Mouse (Mus musculus): ENCODE data around the gene Olfr1246. TPM values are rescaled to one million over a fixed set of nuclear protein-coding genes. Genes with fewer than 3 reads are reported as not detected.
"Not testable (repeated sequence)": the region's sequence is repeated elsewhere in the genome, so short reads cannot be mapped to it uniquely, and the experiment has no call there.

Olfr1246 gene
- not detected in 2 replicates for polyA plus RNA-seq (2014; fragmentation: Nextera tagmentation; extraction: Ambion mirVana)

DNA sequence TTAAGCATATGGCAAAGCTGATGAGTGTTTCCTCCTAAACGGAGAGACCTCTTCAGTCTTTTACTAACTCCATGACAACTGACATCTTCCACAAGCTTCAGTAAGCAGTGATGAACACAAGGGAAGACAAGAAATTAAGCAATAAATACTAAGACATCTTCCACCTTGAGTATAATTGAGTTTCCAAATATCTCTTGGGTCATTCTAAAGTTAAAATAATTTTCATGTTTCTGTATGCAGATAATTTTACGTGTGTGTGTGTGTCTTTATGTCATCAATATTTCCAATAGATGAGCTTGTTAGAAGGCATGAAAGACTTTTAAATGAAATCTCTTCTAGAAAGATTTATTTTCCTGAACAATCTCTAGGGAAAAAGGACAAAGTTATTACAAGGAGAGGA is at the start of gene Olfr1246:
Olfr1246 (minus strand) TSS at position 101 of the 400 bp plus-strand sequence.
- Histone ChIP-seq H3K9me3 (ENCODE audit: control insufficient read depth, low read length) (no peaks in the 10 kb centered on the region), H3K27me3 (ENCODE audit: control insufficient read depth, insufficient read depth, low read length) (no peaks in the 10 kb centered on the region), H3K4me2 (replicated peaks) (no peak within 1 kb of the TSS), H3K4me3 (replicated peaks; ENCODE audit: low read length) (no peak within 1 kb of the TSS), H3K27ac (no peak within 1 kb of the TSS), H3K4me1 (replicated peaks; ENCODE audit: control insufficient read depth, insufficient read depth, low read length) (no peaks in the 10 kb centered on the region), H3K9ac (no peak within 1 kb of the TSS), H3K36me3 (replicated peaks; ENCODE audit: control insufficient read depth, insufficient read depth) (no peaks in the 10 kb centered on the region)
- DNase-seq (ENCODE audit: low spot score) (no peak), ATAC-seq (ENCODE audit: low FRiP score) (no peak)
- WGBS = 92% methylated on average over 2 of the region's 2 CpGs

- H3K4me1 ChIP-seq (replicated peaks; ENCODE audit: control insufficient read depth, insufficient read depth, low read length) = no peaks in the 10 kb centered on the region
- ATAC-seq (ENCODE audit: low FRiP score) (no peak), DNase-seq (ENCODE audit: low spot score) (no peak)
- H3K9me3 ChIP-seq (ENCODE audit: control insufficient read depth, low read length) = no peaks in the 10 kb centered on the region
- no peaks in the 10 kb centered on the region for H3K27me3 ChIP-seq (ENCODE audit: control insufficient read depth, insufficient read depth, low read length)
- H3K27ac ChIP-seq = no peak within 1 kb of the TSS
- H3K9ac ChIP-seq = no peak within 1 kb of the TSS
- no peaks in the 10 kb centered on the region for H3K36me3 ChIP-seq (replicated peaks; ENCODE audit: control insufficient read depth, insufficient read depth)
- no peak within 1 kb of the TSS for H3K4me2 ChIP-seq (replicated peaks)
- no peak within 1 kb of the TSS for H3K4me3 ChIP-seq (replicated peaks; ENCODE audit: low read length)
- WGBS = 96% methylated on average over 2 of the region's 2 CpGs
Observed at GRCm38 (mm10) chr2:89634883-89635282, 41.9 kb upstream of the Olfr1246 start, which contains the start of gene Olfr1249. Olfr1249 (minus strand) TSS chr2:89634983.

DNA sequence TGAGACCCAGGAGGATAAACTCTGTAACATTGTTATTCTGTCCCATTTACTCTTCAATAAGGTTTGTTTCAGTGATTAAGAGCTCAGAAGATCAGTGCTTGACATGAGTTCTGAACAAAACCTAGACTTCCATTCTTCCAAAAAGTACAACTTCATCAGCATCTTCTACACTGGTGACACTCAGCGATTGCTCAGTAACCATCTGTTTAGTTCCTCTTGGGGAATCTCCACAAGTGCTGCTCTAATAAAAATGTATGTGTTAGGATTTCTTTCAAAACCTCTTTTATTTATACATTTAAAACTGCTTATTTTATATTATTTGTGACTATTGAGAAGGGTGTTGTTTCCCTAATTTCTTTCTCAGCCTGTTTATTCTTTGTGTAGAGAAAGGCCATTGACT is 25.2 kb upstream of the Olfr1246 start, which contains the start of gene Olfr1248:
Olfr1248 (minus strand) TSS at position 101 of the 400 bp plus-strand sequence.
- H3K9me3 ChIP-seq (ENCODE audit: control insufficient read depth, low read length); H3K4me2 ChIP-seq (replicated peaks); H3K9ac ChIP-seq; H3K36me3 ChIP-seq (replicated peaks; ENCODE audit: control insufficient read depth, insufficient read depth); H3K4me3 ChIP-seq (replicated peaks; ENCODE audit: low read length); ATAC-seq (ENCODE audit: low FRiP score); H3K27ac ChIP-seq; H3K4me1 ChIP-seq (replicated peaks; ENCODE audit: control insufficient read depth, insufficient read depth, low read length); H3K27me3 ChIP-seq (ENCODE audit: control insufficient read depth, insufficient read depth, low read length); DNase-seq (ENCODE audit: low spot score): not testable (repeated sequence)
- WGBS = 95% methylated on average over 1 of the region's 1 CpGs

GRCm38 (mm10) chr2:89614030-89614429 is 21.1 kb upstream of the Olfr1246 start, which contains the start of gene Olfr1247:
Olfr1247 (minus strand) TSS chr2:89614130.
- Histone ChIP-seq H3K27ac (no peak within 1 kb of the TSS), H3K4me1 (replicated peaks; ENCODE audit: control insufficient read depth, insufficient read depth, low read length) (no peaks in the 10 kb centered on the region), H3K36me3 (replicated peaks; ENCODE audit: control insufficient read depth, insufficient read depth) (no peaks in the 10 kb centered on the region), H3K9me3 (ENCODE audit: control insufficient read depth, low read length) (no peaks in the 10 kb centered on the region), H3K4me2 (replicated peaks) (no peak within 1 kb of the TSS), H3K4me3 (replicated peaks; ENCODE audit: low read length) (no peak within 1 kb of the TSS), H3K9ac (no peak within 1 kb of the TSS), H3K27me3 (ENCODE audit: control insufficient read depth, insufficient read depth, low read length) (no peaks in the 10 kb centered on the region)
- 98% methylated on average over 2 of the region's 2 CpGs for WGBS
- ATAC-seq (ENCODE audit: low FRiP score) = no peak
- no peak for DNase-seq (ENCODE audit: low spot score)

DNA sequence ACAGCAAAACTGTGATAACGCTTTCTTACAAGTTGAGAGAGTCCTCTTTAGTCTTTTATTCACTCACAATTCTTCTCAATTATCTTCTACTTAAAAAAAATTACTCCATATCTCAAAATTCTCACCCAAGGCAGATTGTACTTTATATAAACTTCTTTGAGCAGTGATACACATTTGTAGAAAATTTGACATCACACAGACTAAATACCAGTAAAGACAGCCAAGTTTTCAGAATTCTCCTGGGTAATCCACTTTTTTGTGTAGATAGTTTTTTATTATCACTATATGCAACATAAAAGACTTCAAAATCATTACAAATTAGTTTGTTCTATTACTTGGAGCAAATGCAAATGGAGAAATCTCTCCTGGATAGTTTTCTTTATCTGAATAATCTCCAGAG is 14.6 kb downstream of the Olfr1246 start, which contains the start of gene Olfr1245:
Olfr1245 (minus strand) TSS at position 101 of the 400 bp plus-strand sequence.
- Histone ChIP-seq H3K27ac (no peak within 1 kb of the TSS), H3K27me3 (ENCODE audit: control insufficient read depth, insufficient read depth, low read length) (no peaks in the 10 kb centered on the region), H3K9ac (no peak within 1 kb of the TSS), H3K9me3 (ENCODE audit: control insufficient read depth, low read length) (no peaks in the 10 kb centered on the region), H3K4me1 (replicated peaks; ENCODE audit: control insufficient read depth, insufficient read depth, low read length) (no peaks in the 10 kb centered on the region), H3K36me3 (replicated peaks; ENCODE audit: control insufficient read depth, insufficient read depth) (no peaks in the 10 kb centered on the region), H3K4me3 (replicated peaks; ENCODE audit: low read length) (no peak within 1 kb of the TSS), H3K4me2 (replicated peaks) (no peak within 1 kb of the TSS)
- WGBS = 83% methylated on average over 1 of the region's 1 CpGs
- ATAC-seq (ENCODE audit: low FRiP score) (no peak), DNase-seq (ENCODE audit: low spot score) (no peak)

GRCm38 (mm10) chr2:89562706-89563105 is 30.3 kb downstream of the Olfr1246 start:
- ATAC-seq (ENCODE audit: low FRiP score); H3K27ac ChIP-seq; DNase-seq (ENCODE audit: low spot score); H3K4me3 ChIP-seq (replicated peaks; ENCODE audit: low read length); H3K4me2 ChIP-seq (replicated peaks); H3K9me3 ChIP-seq (ENCODE audit: control insufficient read depth, low read length); H3K9ac ChIP-seq; H3K27me3 ChIP-seq (ENCODE audit: control insufficient read depth, insufficient read depth, low read length); H3K4me1 ChIP-seq (replicated peaks; ENCODE audit: control insufficient read depth, insufficient read depth, low read length); H3K36me3 ChIP-seq (replicated peaks; ENCODE audit: control insufficient read depth, insufficient read depth): not testable (repeated sequence)
- 63% methylated on average over 2 of the region's 2 CpGs for WGBS

DNA sequence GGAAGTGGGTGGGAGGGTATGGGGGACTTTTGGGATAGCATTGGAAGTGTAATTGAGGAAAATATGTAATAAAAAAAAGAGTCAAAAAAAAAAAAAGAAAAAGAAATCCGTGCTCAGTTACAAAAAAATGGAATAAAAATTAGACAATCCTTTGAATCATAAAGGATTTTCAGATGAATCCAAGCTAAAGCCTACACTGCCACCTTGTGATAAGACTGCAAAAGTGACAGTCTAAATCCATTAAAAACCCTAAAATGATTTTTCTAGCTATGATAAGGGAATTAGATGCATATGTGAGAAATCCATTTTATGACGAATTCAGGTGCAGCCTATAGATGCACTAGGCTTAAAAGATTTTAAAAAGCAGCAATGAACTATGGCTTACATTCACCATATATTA is 48.4 kb downstream of the Olfr1246 start:
- 54% methylated on average over 2 of the region's 2 CpGs for WGBS
- no peak overlapping the region for H3K9ac ChIP-seq
- ATAC-seq (ENCODE audit: low FRiP score) = no peak
- DNase-seq (ENCODE audit: low spot score) = peak; percentile 72
- no peak overlapping the region for H3K27ac ChIP-seq
- H3K36me3 ChIP-seq (replicated peaks; ENCODE audit: control insufficient read depth, insufficient read depth) = no peaks in the 10 kb centered on the region
- no peak overlapping the region for H3K4me3 ChIP-seq (replicated peaks; ENCODE audit: low read length)
- no peaks in the 10 kb centered on the region for H3K9me3 ChIP-seq (ENCODE audit: control insufficient read depth, low read length)
- no peaks in the 10 kb centered on the region for H3K27me3 ChIP-seq (ENCODE audit: control insufficient read depth, insufficient read depth, low read length)
- H3K4me1 ChIP-seq (replicated peaks; ENCODE audit: control insufficient read depth, insufficient read depth, low read length) = no peaks in the 10 kb centered on the region
- no peak overlapping the region for H3K4me2 ChIP-seq (replicated peaks)

GRCm38 (mm10) chr2:89539923-89540322 is 53.0 kb downstream of the Olfr1246 start:
- no peak overlapping the region for H3K4me3 ChIP-seq (replicated peaks; ENCODE audit: low read length)
- H3K27ac ChIP-seq = no peak overlapping the region
- H3K9me3 ChIP-seq (ENCODE audit: control insufficient read depth, low read length) = no peaks in the 10 kb centered on the region
- no peak overlapping the region for H3K4me2 ChIP-seq (replicated peaks)
- H3K27me3 ChIP-seq (ENCODE audit: control insufficient read depth, insufficient read depth, low read length) = no peaks in the 10 kb centered on the region
- no peaks in the 10 kb centered on the region for H3K4me1 ChIP-seq (replicated peaks; ENCODE audit: control insufficient read depth, insufficient read depth, low read length)
- H3K9ac ChIP-seq = no peak overlapping the region
- WGBS = 78% methylated on average over 1 of the region's 1 CpGs
- no peak for ATAC-seq (ENCODE audit: low FRiP score)
- no peaks in the 10 kb centered on the region for H3K36me3 ChIP-seq (replicated peaks; ENCODE audit: control insufficient read depth, insufficient read depth)
- DNase-seq (ENCODE audit: low spot score) = no peak
